Mouse (Mus musculus): ENCODE results near the gene Thap11. TPM values are rescaled to one million over a fixed set of nuclear protein-coding genes. Genes with fewer than 3 reads are reported as not detected.
A peak's percentile ranks its signal among the peaks of the same experiment; 100 is the strongest.

Thap11 gene
- polyA plus RNA-seq, 1 experiment = 48.2 TPM

DNA sequence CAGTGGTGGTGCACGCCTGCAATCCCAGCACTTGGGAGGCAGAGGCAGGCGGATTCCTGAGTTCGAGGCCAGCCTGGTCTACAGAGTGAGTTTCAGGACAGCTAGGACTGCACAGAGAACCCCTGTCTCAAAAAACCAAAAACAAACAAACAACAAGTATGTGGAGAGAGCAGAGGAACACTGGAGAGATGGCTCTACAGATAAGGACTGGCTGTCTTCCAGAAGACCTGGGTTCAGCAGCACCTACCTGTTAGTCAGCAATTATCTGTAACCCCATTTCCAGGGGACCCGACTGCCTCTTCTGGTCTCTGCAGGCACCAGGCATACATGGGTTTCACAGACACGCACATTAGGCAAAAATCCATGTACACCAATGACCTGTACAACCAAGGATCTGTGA, 15.7 kb upstream of the Thap11 start:
- no peak overlapping the region for H3ac ChIP-seq (ENCODE audit: control insufficient read depth, insufficient read length, low read depth)
- H3K27me3 ChIP-seq (ENCODE audit: control insufficient read depth, insufficient read depth, insufficient read length) = no peaks in the 10 kb centered on the region
- no peaks in the 10 kb centered on the region for H3K79me2 ChIP-seq (ENCODE audit: control insufficient read depth, insufficient read depth)
- H3K4me3 ChIP-seq (ENCODE audit: insufficient read depth, poor library complexity, severe bottlenecking) = no peak overlapping the region
- no peaks in the 10 kb centered on the region for H3K79me3 ChIP-seq (ENCODE audit: low read depth)
- H3K36me3 ChIP-seq (ENCODE audit: control insufficient read depth, insufficient read depth) = peaks cover 11% of the 10 kb centered on the region
- TF ChIP-seq FOSL1 (IDR thresholded peaks at IDR 0.05; ENCODE audit: insufficient read depth, low read length, poor library complexity, severe bottlenecking) = no peak
- no peak for TF ChIP-seq CTCF (IDR thresholded peaks at IDR 0.05; ENCODE audit: control insufficient read depth, insufficient read depth, insufficient read length)

DNA sequence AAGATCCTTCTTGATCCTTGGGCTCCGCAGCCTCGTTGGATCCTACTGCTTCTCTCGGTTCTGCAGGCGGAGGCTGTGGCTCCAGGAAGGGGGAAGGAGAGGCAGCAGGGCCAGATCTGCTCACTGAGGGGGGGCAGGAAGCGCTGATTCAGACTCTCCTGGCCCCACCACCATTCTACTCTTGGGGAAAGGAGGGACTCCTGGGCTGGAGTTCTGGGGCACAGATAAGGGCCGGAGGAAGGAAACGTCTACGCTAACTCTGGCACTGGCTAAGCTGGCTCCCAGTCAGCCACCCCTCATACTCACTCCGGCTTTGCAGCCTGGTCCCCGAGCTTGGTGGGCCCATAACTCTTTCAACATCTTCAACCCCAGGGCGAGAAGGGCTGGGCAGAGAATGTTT, 8.3 kb upstream of the Thap11 start:
- Histone ChIP-seq H3K27me3 (ENCODE audit: control insufficient read depth, insufficient read depth, insufficient read length) (no peaks in the 10 kb centered on the region), H3K79me3 (ENCODE audit: low read depth) (peaks cover 8% of the 10 kb centered on the region), H3K36me3 (ENCODE audit: control insufficient read depth, insufficient read depth) (peaks cover 50% of the 10 kb centered on the region), H3ac (ENCODE audit: control insufficient read depth, insufficient read length, low read depth) (no peak overlapping the region), H3K79me2 (ENCODE audit: control insufficient read depth, insufficient read depth) (peaks cover 25% of the 10 kb centered on the region), H3K4me3 (ENCODE audit: insufficient read depth, poor library complexity, severe bottlenecking) (no peak overlapping the region)
- no peak for TF ChIP-seq FOSL1 (IDR thresholded peaks at IDR 0.05; ENCODE audit: insufficient read depth, low read length, poor library complexity, severe bottlenecking)
- no peak for TF ChIP-seq CTCF (IDR thresholded peaks at IDR 0.05; ENCODE audit: control insufficient read depth, insufficient read depth, insufficient read length)
- no peak for TF ChIP-seq MYOD1 (IDR thresholded peaks at IDR 0.05; ENCODE audit: control insufficient read depth, insufficient read length, low read depth)
- TF ChIP-seq CEBPB (IDR thresholded peaks at IDR 0.05; ENCODE audit: low read depth) = no peak
- no peak for TF ChIP-seq USF1 (IDR thresholded peaks at IDR 0.05; ENCODE audit: low read depth)
- TF ChIP-seq MYOG (IDR thresholded peaks at IDR 0.05; ENCODE audit: control insufficient read depth, extremely low read depth, insufficient read length) = no peak
- no peak for TF ChIP-seq MAX (IDR thresholded peaks at IDR 0.05)

DNA sequence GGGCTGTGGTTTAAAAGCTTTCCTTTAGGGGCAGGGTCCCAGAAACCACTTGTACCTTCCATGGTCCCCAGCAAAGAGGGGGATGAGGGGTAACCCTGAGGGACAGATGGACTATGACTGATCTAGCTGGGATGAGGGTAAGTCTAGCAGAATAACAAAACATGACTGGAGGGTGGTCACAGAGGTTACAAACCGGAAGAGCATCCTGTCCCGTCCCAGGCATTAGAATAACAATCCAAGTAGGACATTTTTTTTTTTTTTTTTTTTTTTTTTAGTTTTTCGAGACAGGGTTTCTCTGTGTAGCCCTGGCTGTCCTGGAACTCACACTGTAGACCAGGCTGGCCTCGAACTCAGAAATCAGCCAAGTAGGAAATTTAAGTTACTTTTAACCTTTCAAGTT, 4.9 kb upstream of the Thap11 start:
- peaks cover 34% of the 10 kb centered on the region for H3K36me3 ChIP-seq (ENCODE audit: control insufficient read depth, insufficient read depth)
- no peaks in the 10 kb centered on the region for H3K27me3 ChIP-seq (ENCODE audit: control insufficient read depth, insufficient read depth, insufficient read length)
- TF ChIP-seq MYOD1 (IDR thresholded peaks at IDR 0.05; ENCODE audit: control insufficient read depth, insufficient read length, low read depth) = no peak
- no peak for TF ChIP-seq CEBPB (IDR thresholded peaks at IDR 0.05; ENCODE audit: low read depth)
- TF ChIP-seq USF1 (IDR thresholded peaks at IDR 0.05; ENCODE audit: low read depth) = no peak
- no peak for TF ChIP-seq MYOG (IDR thresholded peaks at IDR 0.05; ENCODE audit: control insufficient read depth, extremely low read depth, insufficient read length)
- no peak for TF ChIP-seq CTCF (IDR thresholded peaks at IDR 0.05; ENCODE audit: control insufficient read depth, insufficient read depth, insufficient read length)
- no peak for TF ChIP-seq FOSL1 (IDR thresholded peaks at IDR 0.05; ENCODE audit: insufficient read depth, low read length, poor library complexity, severe bottlenecking)
- TF ChIP-seq MAX (IDR thresholded peaks at IDR 0.05) = no peak
- peaks cover 28% of the 10 kb centered on the region for H3K79me2 ChIP-seq (ENCODE audit: control insufficient read depth, insufficient read depth)
- H3K4me3 ChIP-seq (ENCODE audit: insufficient read depth, poor library complexity, severe bottlenecking) = no peak overlapping the region
- no peak overlapping the region for H3ac ChIP-seq (ENCODE audit: control insufficient read depth, insufficient read length, low read depth)
- H3K79me3 ChIP-seq (ENCODE audit: low read depth) = peaks cover 8% of the 10 kb centered on the region

DNA sequence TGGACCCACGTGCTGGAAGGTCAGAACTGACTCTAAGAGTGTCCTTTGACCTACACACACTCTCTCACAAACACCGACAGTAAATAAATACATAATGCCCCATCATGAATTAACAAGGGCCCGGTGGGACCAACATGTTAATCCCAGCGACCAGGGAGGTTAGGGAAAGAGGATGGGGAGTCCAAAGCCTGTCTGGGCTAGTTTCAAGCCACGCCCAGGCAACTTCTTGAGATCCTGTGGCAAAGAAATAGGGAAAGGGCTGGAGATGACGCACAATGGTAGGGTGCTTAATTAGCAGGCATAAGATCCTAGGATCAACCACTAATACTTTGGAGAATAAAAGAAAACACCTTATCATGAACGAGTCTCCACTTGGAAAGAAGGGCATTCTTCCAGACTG, 4.3 kb upstream of the Thap11 start:
- H3K4me3 ChIP-seq (ENCODE audit: insufficient read depth, poor library complexity, severe bottlenecking) = peak overlapping the region; percentile 28
- H3K79me2 ChIP-seq (ENCODE audit: control insufficient read depth, insufficient read depth) = peaks cover 34% of the 10 kb centered on the region
- TF ChIP-seq FOSL1 (IDR thresholded peaks at IDR 0.05; ENCODE audit: insufficient read depth, low read length, poor library complexity, severe bottlenecking) = no peak
- no peak for TF ChIP-seq MYOD1 (IDR thresholded peaks at IDR 0.05; ENCODE audit: control insufficient read depth, insufficient read length, low read depth)
- no peak for TF ChIP-seq CEBPB (IDR thresholded peaks at IDR 0.05; ENCODE audit: low read depth)
- TF ChIP-seq MYOG (IDR thresholded peaks at IDR 0.05; ENCODE audit: control insufficient read depth, extremely low read depth, insufficient read length) = no peak
- TF ChIP-seq MAX (IDR thresholded peaks at IDR 0.05) = no peak
- TF ChIP-seq USF1 (IDR thresholded peaks at IDR 0.05; ENCODE audit: low read depth) = no peak
- H3K36me3 ChIP-seq (ENCODE audit: control insufficient read depth, insufficient read depth) = peaks cover 31% of the 10 kb centered on the region
- peak overlapping the region; percentile 30 for H3ac ChIP-seq (ENCODE audit: control insufficient read depth, insufficient read length, low read depth)
- H3K27me3 ChIP-seq (ENCODE audit: control insufficient read depth, insufficient read depth, insufficient read length) = no peaks in the 10 kb centered on the region
- H3K79me3 ChIP-seq (ENCODE audit: low read depth) = peaks cover 8% of the 10 kb centered on the region

DNA sequence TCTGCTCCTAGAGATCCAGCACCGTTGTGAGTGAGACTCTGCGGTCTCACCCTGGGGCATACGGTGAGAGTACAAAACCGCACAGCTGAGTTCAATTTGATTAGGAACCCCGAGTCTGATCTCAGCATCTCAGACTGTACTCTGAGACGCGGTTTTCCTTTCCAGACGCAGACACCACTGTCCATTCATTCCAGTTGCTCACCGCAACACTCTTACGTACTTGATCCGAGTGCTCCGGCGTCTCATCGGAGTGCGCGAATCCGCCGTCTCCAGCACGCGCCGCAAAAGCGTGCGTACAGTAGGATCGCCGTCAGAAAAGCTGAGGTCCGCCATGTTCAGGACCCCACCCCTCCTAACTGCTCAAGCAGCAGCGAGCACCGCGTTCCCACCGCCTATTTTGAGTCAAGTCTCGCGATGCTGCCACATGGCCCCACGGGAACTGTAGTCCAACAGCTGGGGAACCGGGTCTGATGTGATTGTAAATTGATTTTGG, 3.2 kb upstream of the Thap11 start:
- H3K4me3 ChIP-seq (ENCODE audit: insufficient read depth, poor library complexity, severe bottlenecking) = peak overlapping the region; percentile 93
- peak overlapping the region; percentile 82 for H3ac ChIP-seq (ENCODE audit: control insufficient read depth, insufficient read length, low read depth)
- H3K79me2 ChIP-seq (ENCODE audit: control insufficient read depth, insufficient read depth) = peaks cover 45% of the 10 kb centered on the region
- no peaks in the 10 kb centered on the region for H3K27me3 ChIP-seq (ENCODE audit: control insufficient read depth, insufficient read depth, insufficient read length)
- TF ChIP-seq MAX (IDR thresholded peaks at IDR 0.05) (peak; percentile 49), MYOG (IDR thresholded peaks at IDR 0.05; ENCODE audit: control insufficient read depth, extremely low read depth, insufficient read length) (no peak)
- peaks cover 19% of the 10 kb centered on the region for H3K79me3 ChIP-seq (ENCODE audit: low read depth)
- H3K36me3 ChIP-seq (ENCODE audit: control insufficient read depth, insufficient read depth) = peaks cover 22% of the 10 kb centered on the region

DNA sequence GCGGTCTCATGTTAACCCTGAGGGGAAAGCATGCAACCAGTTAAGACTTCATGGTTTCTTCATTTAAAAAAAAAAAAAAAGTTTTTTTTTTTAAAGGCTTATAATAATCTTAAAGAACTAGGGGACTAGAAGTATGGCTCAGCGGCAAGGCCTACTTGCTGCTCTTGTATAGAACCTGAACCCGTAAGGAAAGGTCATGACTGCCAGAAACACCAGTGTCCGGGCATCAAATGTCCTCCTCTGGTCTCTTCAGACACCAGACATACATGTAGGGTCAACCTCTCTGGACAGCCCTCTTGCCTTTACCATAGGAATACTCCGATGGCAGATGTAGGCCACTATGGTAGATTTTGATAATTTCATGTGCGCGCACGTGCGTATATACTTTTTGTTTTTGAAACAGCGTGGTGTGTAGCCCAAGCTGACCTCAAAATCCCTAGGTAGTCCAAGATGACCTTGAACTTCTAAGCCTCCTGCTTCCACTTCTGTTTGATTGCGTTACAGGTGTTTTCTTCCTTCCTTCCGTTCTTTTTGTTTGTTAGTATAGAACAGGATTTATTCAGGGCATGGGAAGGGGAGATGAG, 2.7 kb upstream of the Thap11 start:
- Histone ChIP-seq H3K79me3 (ENCODE audit: low read depth) (peaks cover 24% of the 10 kb centered on the region), H3K79me2 (ENCODE audit: control insufficient read depth, insufficient read depth) (peaks cover 50% of the 10 kb centered on the region), H3K36me3 (ENCODE audit: control insufficient read depth, insufficient read depth) (peaks cover 17% of the 10 kb centered on the region), H3K27me3 (ENCODE audit: control insufficient read depth, insufficient read depth, insufficient read length) (no peaks in the 10 kb centered on the region), H3K4me3 (ENCODE audit: insufficient read depth, poor library complexity, severe bottlenecking) (no peak overlapping the region), H3ac (ENCODE audit: control insufficient read depth, insufficient read length, low read depth) (no peak overlapping the region)
- TF ChIP-seq USF1 (IDR thresholded peaks at IDR 0.05; ENCODE audit: low read depth) (no peak), CEBPB (IDR thresholded peaks at IDR 0.05; ENCODE audit: low read depth) (no peak), FOSL1 (IDR thresholded peaks at IDR 0.05; ENCODE audit: insufficient read depth, low read length, poor library complexity, severe bottlenecking) (no peak), MYOG (IDR thresholded peaks at IDR 0.05; ENCODE audit: control insufficient read depth, extremely low read depth, insufficient read length) (no peak), MAX (IDR thresholded peaks at IDR 0.05) (no peak), CTCF (IDR thresholded peaks at IDR 0.05; ENCODE audit: control insufficient read depth, insufficient read depth, insufficient read length) (no peak), MYOD1 (IDR thresholded peaks at IDR 0.05; ENCODE audit: control insufficient read depth, insufficient read length, low read depth) (no peak)

Data from C2C12 (cell line).